Mouse (Mus musculus): ENCODE measurements at regions not wholly inside any gene's neighbourhood (a gene's known extent, or its start where the extent isn't known, plus 50 kb on each side); places are given as distances from the start of the nearest gene placed in this dataset.

GRCm38 (mm10) chr5:138911769-138912710 is 85.1 kb downstream of the Pdgfa start:
- 49% methylated on average over 7 of the region's 7 CpGs for WGBS
- Histone ChIP-seq H3K4me2 (no peak overlapping the region), H3K4me3 (replicated peaks) (no peak overlapping the region), H3K9me3 (no peaks in the 10 kb centered on the region), H3K36me3 (no peaks in the 10 kb centered on the region), H3K27ac (no peak overlapping the region), H3K4me1 (peaks cover 10% of the 10 kb centered on the region), H3K27me3 (replicated peaks) (no peaks in the 10 kb centered on the region), H3K9ac (no peak overlapping the region)
- ATAC-seq (ENCODE audit: insufficient read depth, low FRiP score, low read depth): peak; percentile 21; the same call in 1 of the 2 replicates

- WGBS: 63% methylated on average over 7 of the region's 7 CpGs
- Histone ChIP-seq H3K36me3 (no peaks in the 10 kb centered on the region), H3K9me3 (no peaks in the 10 kb centered on the region), H3K27ac (no peak overlapping the region), H3K9ac (no peak overlapping the region), H3K27me3 (replicated peaks) (no peaks in the 10 kb centered on the region), H3K4me1 (peaks cover 10% of the 10 kb centered on the region), H3K4me3 (replicated peaks) (no peak overlapping the region), H3K4me2 (no peak overlapping the region)
- no peak for ATAC-seq (ENCODE audit: insufficient read depth, low FRiP score, low read depth)
Observed at GRCm38 (mm10) chr5:138912711-138913105, 84.5 kb downstream of the Pdgfa start.

- ATAC-seq (ENCODE audit: insufficient read depth, low FRiP score, low read depth): no peak
- H3K4me3 ChIP-seq (replicated peaks): no peak overlapping the region
Observed at GRCm38 (mm10) chr5:138915068-138915467, 82.1 kb downstream of the Pdgfa start.

GRCm38 (mm10) chr5:138915496-138915895 is 81.7 kb downstream of the Pdgfa start:
- H3K4me2 ChIP-seq: no peak overlapping the region
- WGBS: 81% methylated on average over 4 of the region's 4 CpGs
- H3K27me3 ChIP-seq (replicated peaks): no peaks in the 10 kb centered on the region
- H3K9me3 ChIP-seq: no peaks in the 10 kb centered on the region
- no peak overlapping the region for H3K4me3 ChIP-seq (replicated peaks)
- ATAC-seq (ENCODE audit: insufficient read depth, low FRiP score, low read depth): no peak
- H3K27ac ChIP-seq: no peak overlapping the region
- H3K9ac ChIP-seq: no peak overlapping the region
- H3K4me1 ChIP-seq: peaks cover 10% of the 10 kb centered on the region
- H3K36me3 ChIP-seq: no peaks in the 10 kb centered on the region

More at GRCm38 (mm10) chr5:138915068-138915467, 82.1 kb downstream of the Pdgfa start:
- Histone ChIP-seq H3K9me3 (no peaks in the 10 kb centered on the region), H3K36me3 (no peaks in the 10 kb centered on the region), H3K4me1 (peaks cover 10% of the 10 kb centered on the region), H3K27ac (no peak overlapping the region), H3K4me2 (no peak overlapping the region), H3K27me3 (replicated peaks) (no peaks in the 10 kb centered on the region), H3K9ac (no peak overlapping the region)
- 34% methylated on average over 5 of the region's 5 CpGs for WGBS

GRCm38 (mm10) chr5:138920156-138920845 is 76.9 kb downstream of the Pdgfa start:
- Histone ChIP-seq H3K27ac (no peak overlapping the region), H3K9me3 (no peaks in the 10 kb centered on the region), H3K27me3 (replicated peaks) (no peaks in the 10 kb centered on the region), H3K4me2 (no peak overlapping the region), H3K4me1 (no peaks in the 10 kb centered on the region), H3K9ac (no peak overlapping the region), H3K4me3 (replicated peaks) (no peak overlapping the region), H3K36me3 (no peaks in the 10 kb centered on the region)
- peak; percentile 60; the same call in 1 of the 2 replicates for ATAC-seq (ENCODE audit: insufficient read depth, low FRiP score, low read depth)
- 62% methylated on average over 7 of the region's 7 CpGs for WGBS

GRCm38 (mm10) chr5:138922116-138922515 is 75.1 kb downstream of the Pdgfa start:
- 57% methylated on average over 3 of the region's 3 CpGs for WGBS
- Histone ChIP-seq H3K9me3 (no peaks in the 10 kb centered on the region), H3K4me3 (replicated peaks) (no peak overlapping the region), H3K27ac (no peak overlapping the region), H3K4me1 (no peaks in the 10 kb centered on the region), H3K9ac (no peak overlapping the region), H3K36me3 (no peaks in the 10 kb centered on the region), H3K4me2 (no peak overlapping the region), H3K27me3 (replicated peaks) (no peaks in the 10 kb centered on the region)
- no peak for ATAC-seq (ENCODE audit: insufficient read depth, low FRiP score, low read depth)

Measured in stomach, embryonic 15.5 days (tissue).